Mouse (Mus musculus): ENCODE data around the gene Dop1a. TPM values are rescaled to one million over a fixed set of nuclear protein-coding genes. Genes with fewer than 3 reads are reported as not detected.
A peak's percentile ranks its signal among the peaks of the same experiment; 100 is the strongest.

Gene Dop1a
- 9.9 and 11.0 TPM in 2 replicates for polyA plus RNA-seq (2015; fragmentation: Nextera tagmentation; extraction: Ambion mirVana)

GRCm38 (mm10) chr9:86466990-86467870, at the start of gene Dop1a:
TSS of gene Dop1a (plus strand) at chr9:86467154.
- peaks cover 12% of the 10 kb centered on the region for H3K4me1 ChIP-seq (replicated peaks)
- under 1% methylated on average over 92 of the region's 93 CpGs for WGBS
- no peaks in the 10 kb centered on the region for H3K9me3 ChIP-seq (replicated peaks)
- no peaks in the 10 kb centered on the region for H3K36me3 ChIP-seq
- peak within 1 kb of the TSS; percentile 73 for H3K4me2 ChIP-seq
- peak within 1 kb of the TSS; percentile 75 for H3K27ac ChIP-seq
- peak within 1 kb of the TSS; percentile 89 for H3K4me3 ChIP-seq
- H3K9ac ChIP-seq, result peak within 1 kb of the TSS; percentile 92
- ATAC-seq (replicated peaks; ENCODE audit: insufficient number of reproducible peaks, insufficient read depth, low FRiP score, low read depth), result peak; percentile 94
- H3K27me3 ChIP-seq, result peaks cover 6% of the 10 kb centered on the region; the same call in 1 of the 2 replicates

GRCm38 (mm10) chr9:86417971-86418370, 49.0 kb upstream of the Dop1a start:
- no peak overlapping the region for H3K27ac ChIP-seq
- no peak for ATAC-seq (replicated peaks; ENCODE audit: insufficient number of reproducible peaks, insufficient read depth, low FRiP score, low read depth)
- H3K9ac ChIP-seq, result no peak overlapping the region
- no peak overlapping the region for H3K4me2 ChIP-seq
- no peaks in the 10 kb centered on the region for H3K9me3 ChIP-seq (replicated peaks)
- no peaks in the 10 kb centered on the region for H3K36me3 ChIP-seq
- H3K27me3 ChIP-seq, result no peaks in the 10 kb centered on the region
- WGBS, result 81% methylated on average over 1 of the region's 1 CpGs
- no peak overlapping the region for H3K4me3 ChIP-seq
- no peaks in the 10 kb centered on the region for H3K4me1 ChIP-seq (replicated peaks)

- Histone ChIP-seq H3K4me2 (no peak overlapping the region), H3K9ac (no peak overlapping the region), H3K27ac (no peak overlapping the region), H3K9me3 (replicated peaks) (no peaks in the 10 kb centered on the region), H3K4me1 (replicated peaks) (no peaks in the 10 kb centered on the region), H3K36me3 (no peaks in the 10 kb centered on the region), H3K4me3 (no peak overlapping the region), H3K27me3 (no peaks in the 10 kb centered on the region)
- WGBS, result 76% methylated on average over 6 of the region's 6 CpGs
- no peak for ATAC-seq (replicated peaks; ENCODE audit: insufficient number of reproducible peaks, insufficient read depth, low FRiP score, low read depth)
Measured at GRCm38 (mm10) chr9:86419366-86419765, 47.6 kb upstream of the Dop1a start.

- H3K4me1 ChIP-seq (replicated peaks), result no peaks in the 10 kb centered on the region
Measured at GRCm38 (mm10) chr9:86423331-86423730, 43.6 kb upstream of the Dop1a start.

GRCm38 (mm10) chr9:86435510-86435909, 31.4 kb upstream of the Dop1a start:
- Histone ChIP-seq H3K9ac (no peak overlapping the region), H3K4me1 (replicated peaks) (peaks cover 6% of the 10 kb centered on the region), H3K27me3 (no peaks in the 10 kb centered on the region), H3K9me3 (replicated peaks) (no peaks in the 10 kb centered on the region), H3K36me3 (no peaks in the 10 kb centered on the region), H3K4me2 (no peak overlapping the region), H3K4me3 (no peak overlapping the region), H3K27ac (no peak overlapping the region)
- 85% methylated on average over 3 of the region's 3 CpGs for WGBS
- ATAC-seq (replicated peaks; ENCODE audit: insufficient number of reproducible peaks, insufficient read depth, low FRiP score, low read depth), result no peak

More at GRCm38 (mm10) chr9:86423331-86423730, 43.6 kb upstream of the Dop1a start:
- Histone ChIP-seq H3K9ac (no peak overlapping the region), H3K36me3 (no peaks in the 10 kb centered on the region), H3K27me3 (no peaks in the 10 kb centered on the region), H3K4me2 (no peak overlapping the region), H3K27ac (no peak overlapping the region), H3K9me3 (replicated peaks) (no peaks in the 10 kb centered on the region), H3K4me3 (no peak overlapping the region)
- ATAC-seq (replicated peaks; ENCODE audit: insufficient number of reproducible peaks, insufficient read depth, low FRiP score, low read depth), result no peak
- 70% methylated on average over 4 of the region's 4 CpGs for WGBS

- no peak overlapping the region for H3K4me2 ChIP-seq
Measured at GRCm38 (mm10) chr9:86436608-86437007, 30.3 kb upstream of the Dop1a start.

GRCm38 (mm10) chr9:86438337-86439009, 28.5 kb upstream of the Dop1a start:
- Histone ChIP-seq H3K9me3 (replicated peaks) (no peaks in the 10 kb centered on the region), H3K4me1 (replicated peaks) (peaks cover 6% of the 10 kb centered on the region), H3K4me3 (peak overlapping the region; percentile 24), H3K4me2 (peak overlapping the region; percentile 53), H3K36me3 (no peaks in the 10 kb centered on the region), H3K27ac (peak overlapping the region; percentile 50), H3K9ac (no peak overlapping the region), H3K27me3 (no peaks in the 10 kb centered on the region)
- 33% methylated on average over 11 of the region's 11 CpGs for WGBS
- no peak; the same call in 1 of the 2 replicates for ATAC-seq (replicated peaks; ENCODE audit: insufficient number of reproducible peaks, insufficient read depth, low FRiP score, low read depth)

More at GRCm38 (mm10) chr9:86436608-86437007, 30.3 kb upstream of the Dop1a start:
- Histone ChIP-seq H3K4me3 (no peak overlapping the region), H3K4me1 (replicated peaks) (peaks cover 6% of the 10 kb centered on the region), H3K36me3 (no peaks in the 10 kb centered on the region), H3K27me3 (no peaks in the 10 kb centered on the region), H3K27ac (no peak overlapping the region), H3K9me3 (replicated peaks) (no peaks in the 10 kb centered on the region), H3K9ac (no peak overlapping the region)
- ATAC-seq (replicated peaks; ENCODE audit: insufficient number of reproducible peaks, insufficient read depth, low FRiP score, low read depth), result no peak
- WGBS, result 97% methylated on average over 8 of the region's 8 CpGs

GRCm38 (mm10) chr9:86442248-86442647, 24.7 kb upstream of the Dop1a start:
- no peaks in the 10 kb centered on the region for H3K36me3 ChIP-seq
- H3K4me3 ChIP-seq, result no peak overlapping the region
- H3K9me3 ChIP-seq (replicated peaks), result no peaks in the 10 kb centered on the region
- no peak overlapping the region for H3K27ac ChIP-seq
- H3K4me1 ChIP-seq (replicated peaks), result peaks cover 6% of the 10 kb centered on the region
- no peak overlapping the region for H3K9ac ChIP-seq
- H3K27me3 ChIP-seq, result no peaks in the 10 kb centered on the region
- H3K4me2 ChIP-seq, result no peak overlapping the region
- ATAC-seq (replicated peaks; ENCODE audit: insufficient number of reproducible peaks, insufficient read depth, low FRiP score, low read depth), result no peak
- WGBS, result 76% methylated on average over 4 of the region's 4 CpGs

- Histone ChIP-seq H3K27ac (no peak overlapping the region), H3K4me2 (no peak overlapping the region), H3K4me3 (no peak overlapping the region), H3K27me3 (no peaks in the 10 kb centered on the region), H3K9me3 (replicated peaks) (no peaks in the 10 kb centered on the region), H3K36me3 (no peaks in the 10 kb centered on the region), H3K9ac (no peak overlapping the region), H3K4me1 (replicated peaks) (no peaks in the 10 kb centered on the region)
- WGBS, result 70% methylated on average over 7 of the region's 7 CpGs
- no peak for ATAC-seq (replicated peaks; ENCODE audit: insufficient number of reproducible peaks, insufficient read depth, low FRiP score, low read depth)
Measured at GRCm38 (mm10) chr9:86446847-86447246, 20.1 kb upstream of the Dop1a start.

- H3K9me3 ChIP-seq (replicated peaks), result no peaks in the 10 kb centered on the region
- no peaks in the 10 kb centered on the region for H3K4me1 ChIP-seq (replicated peaks)
- no peak for ATAC-seq (replicated peaks; ENCODE audit: insufficient number of reproducible peaks, insufficient read depth, low FRiP score, low read depth)
- 82% methylated on average over 8 of the region's 8 CpGs for WGBS
- no peak overlapping the region for H3K9ac ChIP-seq
- no peaks in the 10 kb centered on the region for H3K36me3 ChIP-seq
- no peak overlapping the region for H3K4me2 ChIP-seq
- no peak overlapping the region for H3K27ac ChIP-seq
- H3K4me3 ChIP-seq, result no peak overlapping the region
- H3K27me3 ChIP-seq, result no peaks in the 10 kb centered on the region
Measured at GRCm38 (mm10) chr9:86447431-86447830, 19.5 kb upstream of the Dop1a start.

- Histone ChIP-seq H3K4me2 (no peak overlapping the region), H3K9me3 (replicated peaks) (no peaks in the 10 kb centered on the region), H3K4me1 (replicated peaks) (no peaks in the 10 kb centered on the region), H3K9ac (no peak overlapping the region), H3K36me3 (no peaks in the 10 kb centered on the region), H3K27me3 (no peaks in the 10 kb centered on the region), H3K27ac (no peak overlapping the region), H3K4me3 (no peak overlapping the region)
- WGBS, result 6% methylated on average over 11 of the region's 11 CpGs
- ATAC-seq (replicated peaks; ENCODE audit: insufficient number of reproducible peaks, insufficient read depth, low FRiP score, low read depth), result 0 out of 2 replicates have a peak, but pooled peaks have one; percentile 37
Measured at GRCm38 (mm10) chr9:86449581-86449980, 17.4 kb upstream of the Dop1a start.
